Mouse (Mus musculus): Measurements from ENCODE around the gene Thop1.

DNA sequence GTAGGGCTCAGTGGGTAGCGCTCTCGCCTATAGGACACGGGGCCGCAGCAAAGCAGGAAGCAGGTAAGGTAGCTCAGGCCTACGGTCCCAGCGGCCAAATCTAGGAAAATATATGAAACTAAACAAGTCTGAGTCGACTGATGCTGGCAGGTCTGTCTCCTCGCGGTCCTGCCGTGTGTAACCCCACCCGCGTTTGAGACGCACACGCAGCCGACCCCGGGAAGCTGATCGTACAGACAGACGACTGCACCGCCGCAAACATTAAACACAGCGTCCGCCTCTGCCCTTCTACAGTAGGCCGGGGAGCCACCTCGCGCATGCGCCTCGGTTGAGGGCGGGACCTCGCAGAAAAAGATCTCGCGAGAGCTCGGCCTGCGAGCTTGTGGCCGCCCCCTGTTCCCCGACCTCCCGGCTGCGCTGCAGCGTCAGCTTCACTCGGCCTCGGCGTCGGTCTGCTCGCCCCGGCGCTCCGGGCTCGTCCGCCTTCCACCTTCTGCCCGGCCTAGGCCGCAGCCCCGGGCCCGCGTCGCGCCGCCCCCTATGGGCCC lies 35.8 kb downstream of the Thop1 start, which contains the start of gene Map2k2:
- TF ChIP-seq CTCF (conservative IDR thresholded peaks at IDR 0.05; ENCODE audit: low read length), result no peak
- no peak for TF ChIP-seq POU5F1 (IDR thresholded peaks at IDR 0.05; ENCODE audit: borderline replicate concordance, low read length)
- TF ChIP-seq NANOG (IDR thresholded peaks at IDR 0.05; ENCODE audit: borderline replicate concordance, low read length), result no peak
